Mouse (Mus musculus): ENCODE data around the gene Zmym1. TPM values are rescaled to one million over a fixed set of nuclear protein-coding genes. Genes with fewer than 3 reads are reported as not detected.
"Not testable (repeated sequence)": the region's sequence is repeated elsewhere in the genome, so short reads cannot be mapped to it uniquely, and the experiment has no call there.

The Zmym1 gene
- 22.5 and 23.9 TPM in 2 replicates for polyA plus RNA-seq (2015; fragmentation: Nextera tagmentation; extraction: Ambion mirVana)

DNA sequence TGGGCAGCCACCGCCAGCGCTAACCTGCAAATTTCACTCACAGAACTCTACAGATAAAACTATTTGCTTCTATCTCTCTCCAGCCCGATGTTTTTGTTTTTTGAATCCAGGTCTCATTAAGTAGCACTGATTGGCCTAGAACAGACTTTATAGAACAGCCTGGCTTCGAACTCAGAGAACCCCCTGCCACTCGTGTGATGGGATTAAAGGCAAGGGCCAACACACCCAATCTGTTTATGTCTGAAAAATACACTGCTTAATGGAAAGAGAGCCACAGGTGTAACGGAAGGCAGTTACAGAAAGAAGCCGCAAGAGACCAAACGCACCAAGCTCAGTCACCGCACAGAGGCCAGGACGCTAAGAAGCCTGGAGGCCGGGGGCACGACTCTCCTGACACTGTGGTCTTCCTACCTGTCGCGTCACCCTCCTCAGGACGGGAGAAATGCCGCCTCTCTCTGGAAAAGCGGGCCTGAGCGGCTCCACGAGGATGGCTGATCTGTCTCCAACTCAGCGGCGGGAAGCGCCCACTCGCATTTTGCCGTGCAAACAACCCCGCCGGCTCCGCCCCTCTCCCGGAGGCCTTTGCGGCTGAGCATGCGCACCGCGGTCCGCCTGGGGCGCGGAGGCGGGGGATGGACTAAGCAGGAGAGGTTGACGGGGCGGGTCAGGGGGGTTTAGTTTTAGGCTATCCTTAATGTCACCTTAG, at the start of gene Zmym1:
Gene Zmym1 (minus strand): TSS at position 568 of the 706 bp plus-strand sequence.
- peak within 1 kb of the TSS; percentile 63; the same call in 1 of the 2 replicates for H3K27ac ChIP-seq (ENCODE audit: low read length)
- peak; percentile 94 for ATAC-seq (ENCODE audit: low FRiP score, low TSS enrichment)
- WGBS = 1% methylated on average over 38 of the region's 38 CpGs

DNA sequence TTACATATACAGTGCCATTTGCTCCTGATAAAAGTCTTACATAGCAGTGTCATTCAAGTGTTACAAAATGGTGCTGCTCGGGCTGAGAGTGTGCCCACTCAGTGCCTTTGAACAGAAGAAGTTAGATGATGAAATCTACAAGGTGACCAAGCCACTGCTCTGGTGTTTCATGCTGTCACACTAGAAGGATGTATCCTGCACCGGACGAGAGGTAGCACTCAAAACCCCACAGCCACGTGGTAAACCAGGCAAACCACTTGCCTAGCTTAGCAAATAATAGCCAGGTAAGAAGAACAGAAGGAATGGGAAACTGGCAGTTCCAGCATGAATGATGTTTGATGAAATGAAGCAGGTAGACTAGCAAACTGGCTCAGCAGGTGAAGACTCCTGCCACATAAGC, 49.6 kb upstream of the Zmym1 start:
- H3K27me3 ChIP-seq (ENCODE audit: insufficient read depth, low read length) = no peaks in the 10 kb centered on the region
- 72% methylated on average over 4 of the region's 4 CpGs for WGBS
- H3K36me3 ChIP-seq (ENCODE audit: insufficient read depth, low read length) = peaks cover 10% of the 10 kb centered on the region; the same call in 1 of the 2 replicates
- no peak for ATAC-seq (ENCODE audit: low FRiP score, low TSS enrichment)
- no peak overlapping the region for H3K4me3 ChIP-seq (ENCODE audit: low read length)
- H3K9ac ChIP-seq (replicated peaks; ENCODE audit: low read length) = no peak overlapping the region
- no peak overlapping the region for H3K27ac ChIP-seq (ENCODE audit: low read length)
- H3K4me2 ChIP-seq (replicated peaks; ENCODE audit: low read depth, low read length) = no peak overlapping the region
- no peaks in the 10 kb centered on the region for H3K9me3 ChIP-seq (ENCODE audit: low read length)
- no peaks in the 10 kb centered on the region for H3K4me1 ChIP-seq (ENCODE audit: insufficient read depth, low read length)

More for the DNA sequence above, at the start of gene Zmym1:
- Histone ChIP-seq H3K9me3 (ENCODE audit: low read length) (peaks cover 5% of the 10 kb centered on the region; the same call in 1 of the 2 replicates), H3K4me1 (ENCODE audit: insufficient read depth, low read length) (peaks cover 4% of the 10 kb centered on the region; the same call in 1 of the 2 replicates), H3K9ac (replicated peaks; ENCODE audit: low read length) (peak within 1 kb of the TSS; percentile 87), H3K4me3 (ENCODE audit: low read length) (peak within 1 kb of the TSS; percentile 95), H3K27me3 (ENCODE audit: insufficient read depth, low read length) (no peaks in the 10 kb centered on the region), H3K4me2 (replicated peaks; ENCODE audit: low read depth, low read length) (peak within 1 kb of the TSS; percentile 75), H3K36me3 (ENCODE audit: insufficient read depth, low read length) (peaks cover 16% of the 10 kb centered on the region)

DNA sequence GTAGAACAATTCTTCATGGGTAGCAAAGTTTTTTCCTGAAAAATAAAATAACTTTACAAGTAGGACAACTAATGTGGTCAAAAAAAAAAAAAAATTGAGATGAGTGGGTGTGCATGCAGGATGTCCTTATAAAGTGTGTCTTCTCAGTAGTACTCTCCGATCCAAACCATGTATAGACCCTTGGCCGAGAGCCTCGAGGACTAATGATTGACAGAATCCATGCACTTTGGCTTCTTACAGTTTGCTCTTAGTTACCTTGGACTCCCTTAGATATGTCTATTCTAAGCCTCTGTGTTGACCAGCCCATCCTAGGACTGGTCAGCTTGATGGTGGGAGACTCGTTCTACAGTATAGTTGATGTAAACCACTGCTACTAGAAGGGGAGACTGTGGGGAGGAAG, 46.6 kb upstream of the Zmym1 start:
- no peaks in the 10 kb centered on the region for H3K4me1 ChIP-seq (ENCODE audit: insufficient read depth, low read length)
- ATAC-seq (ENCODE audit: low FRiP score, low TSS enrichment) = no peak
- no peak overlapping the region for H3K4me2 ChIP-seq (replicated peaks; ENCODE audit: low read depth, low read length)
- H3K27ac ChIP-seq (ENCODE audit: low read length) = no peak overlapping the region
- H3K27me3 ChIP-seq (ENCODE audit: insufficient read depth, low read length) = no peaks in the 10 kb centered on the region
- WGBS = 92% methylated on average over 4 of the region's 4 CpGs
- peaks cover 13% of the 10 kb centered on the region; the same call in 1 of the 2 replicates for H3K36me3 ChIP-seq (ENCODE audit: insufficient read depth, low read length)
- no peak overlapping the region for H3K4me3 ChIP-seq (ENCODE audit: low read length)
- no peaks in the 10 kb centered on the region for H3K9me3 ChIP-seq (ENCODE audit: low read length)
- H3K9ac ChIP-seq (replicated peaks; ENCODE audit: low read length) = no peak overlapping the region

- WGBS = 80% methylated on average over 1 of the region's 2 CpGs
- H3K4me2 ChIP-seq (replicated peaks; ENCODE audit: low read depth, low read length); H3K36me3 ChIP-seq (ENCODE audit: insufficient read depth, low read length); H3K27ac ChIP-seq (ENCODE audit: low read length); H3K4me3 ChIP-seq (ENCODE audit: low read length); H3K9me3 ChIP-seq (ENCODE audit: low read length); ATAC-seq (ENCODE audit: low FRiP score, low TSS enrichment); H3K4me1 ChIP-seq (ENCODE audit: insufficient read depth, low read length); H3K9ac ChIP-seq (replicated peaks; ENCODE audit: low read length); H3K27me3 ChIP-seq (ENCODE audit: insufficient read depth, low read length): not testable (repeated sequence)
Measured at GRCm38 (mm10) chr4:127099552-127099951, 38.6 kb upstream of the Zmym1 start.

DNA sequence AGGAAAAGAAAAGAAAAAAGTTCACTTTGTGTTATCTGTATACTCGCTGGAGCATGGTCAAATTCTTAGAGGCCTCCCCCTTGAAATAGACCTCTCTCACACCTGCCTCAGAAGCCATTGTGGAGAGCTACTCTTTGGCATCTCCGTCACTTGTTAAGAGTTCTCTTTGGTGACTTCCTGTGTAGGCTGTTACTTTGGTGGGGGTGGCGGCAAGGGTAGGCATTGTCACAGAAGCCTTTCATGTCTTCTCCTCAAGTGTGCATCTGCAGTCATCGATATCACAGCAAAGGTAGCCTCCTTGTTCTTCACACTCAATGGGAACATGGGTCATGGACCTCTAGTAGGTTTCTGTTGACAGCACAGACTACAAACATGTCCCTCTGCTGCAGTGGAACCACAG, 34.1 kb upstream of the Zmym1 start:
- Histone ChIP-seq H3K9ac (replicated peaks; ENCODE audit: low read length) (no peak overlapping the region), H3K9me3 (ENCODE audit: low read length) (no peaks in the 10 kb centered on the region), H3K4me3 (ENCODE audit: low read length) (no peak overlapping the region), H3K4me1 (ENCODE audit: insufficient read depth, low read length) (no peaks in the 10 kb centered on the region), H3K27ac (ENCODE audit: low read length) (no peak overlapping the region), H3K36me3 (ENCODE audit: insufficient read depth, low read length) (peaks cover 8% of the 10 kb centered on the region; the same call in 1 of the 2 replicates), H3K27me3 (ENCODE audit: insufficient read depth, low read length) (no peaks in the 10 kb centered on the region), H3K4me2 (replicated peaks; ENCODE audit: low read depth, low read length) (no peak overlapping the region)
- ATAC-seq (ENCODE audit: low FRiP score, low TSS enrichment) = no peak
- WGBS = 89% methylated on average over 4 of the region's 4 CpGs

GRCm38 (mm10) chr4:127091188-127091587, 30.2 kb upstream of the Zmym1 start:
- WGBS = 87% methylated on average over 1 of the region's 1 CpGs
- H3K4me3 ChIP-seq (ENCODE audit: low read length) = no peak overlapping the region
- no peak for ATAC-seq (ENCODE audit: low FRiP score, low TSS enrichment)

DNA sequence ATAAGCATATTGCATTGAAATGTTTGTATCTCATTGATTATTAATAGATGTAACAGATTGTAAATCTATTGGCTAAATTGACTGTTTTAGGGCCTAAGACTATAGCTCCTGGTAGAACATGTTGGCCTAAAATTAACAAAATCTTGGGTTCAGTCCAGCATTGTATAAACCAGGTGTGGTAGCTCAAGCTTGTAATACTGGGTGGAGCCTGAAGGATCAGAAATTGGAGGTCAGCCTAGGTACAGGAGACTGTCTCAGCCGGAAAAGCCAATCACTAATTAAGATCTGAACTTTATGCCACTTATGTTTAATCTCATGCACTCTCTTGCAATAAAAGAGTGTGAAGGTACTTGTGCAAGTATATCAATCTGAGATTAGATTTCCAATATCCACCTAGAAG, 24.8 kb upstream of the Zmym1 start:
- ATAC-seq (ENCODE audit: low FRiP score, low TSS enrichment) = no peak
- Histone ChIP-seq H3K36me3 (ENCODE audit: insufficient read depth, low read length) (peaks cover 8% of the 10 kb centered on the region; the same call in 1 of the 2 replicates), H3K4me3 (ENCODE audit: low read length) (no peak overlapping the region), H3K9ac (replicated peaks; ENCODE audit: low read length) (no peak overlapping the region), H3K27ac (ENCODE audit: low read length) (no peak overlapping the region), H3K4me2 (replicated peaks; ENCODE audit: low read depth, low read length) (no peak overlapping the region), H3K27me3 (ENCODE audit: insufficient read depth, low read length) (no peaks in the 10 kb centered on the region), H3K4me1 (ENCODE audit: insufficient read depth, low read length) (no peaks in the 10 kb centered on the region), H3K9me3 (ENCODE audit: low read length) (no peaks in the 10 kb centered on the region)
- 74% methylated on average over 1 of the region's 1 CpGs for WGBS

More at GRCm38 (mm10) chr4:127091188-127091587, 30.2 kb upstream of the Zmym1 start:
- Histone ChIP-seq H3K36me3 (ENCODE audit: insufficient read depth, low read length) (peaks cover 16% of the 10 kb centered on the region), H3K4me1 (ENCODE audit: insufficient read depth, low read length) (no peaks in the 10 kb centered on the region), H3K9me3 (ENCODE audit: low read length) (no peaks in the 10 kb centered on the region), H3K27ac (ENCODE audit: low read length) (no peak overlapping the region), H3K4me2 (replicated peaks; ENCODE audit: low read depth, low read length) (no peak overlapping the region), H3K27me3 (ENCODE audit: insufficient read depth, low read length) (no peaks in the 10 kb centered on the region), H3K9ac (replicated peaks; ENCODE audit: low read length) (no peak overlapping the region)

DNA sequence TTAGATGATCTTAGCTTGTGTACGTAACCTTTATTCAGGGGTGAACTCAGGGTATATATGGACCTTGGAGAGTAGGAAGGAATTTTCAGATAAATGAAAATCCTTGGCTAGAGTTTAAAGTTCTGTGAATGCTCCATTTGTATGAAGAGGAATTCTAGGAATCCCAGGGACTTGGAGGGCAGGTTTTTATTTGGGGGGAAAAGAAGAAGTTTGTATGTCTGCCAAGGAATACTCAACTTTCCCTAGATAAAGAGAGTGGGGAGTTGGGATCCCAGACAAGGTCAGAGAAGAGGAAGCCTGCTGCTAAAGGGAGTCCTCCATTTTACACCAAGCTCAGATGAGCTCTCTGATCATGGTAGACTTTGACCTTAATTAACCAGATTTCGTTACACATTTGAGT, 22.2 kb upstream of the Zmym1 start:
- 80% methylated on average over 2 of the region's 2 CpGs for WGBS
- no peak for ATAC-seq (ENCODE audit: low FRiP score, low TSS enrichment)
- Histone ChIP-seq H3K4me1 (ENCODE audit: insufficient read depth, low read length) (peaks cover under 1% of the 10 kb centered on the region; the same call in 1 of the 2 replicates), H3K4me3 (ENCODE audit: low read length) (no peak overlapping the region), H3K27ac (ENCODE audit: low read length) (no peak overlapping the region), H3K27me3 (ENCODE audit: insufficient read depth, low read length) (no peaks in the 10 kb centered on the region), H3K4me2 (replicated peaks; ENCODE audit: low read depth, low read length) (no peak overlapping the region), H3K9me3 (ENCODE audit: low read length) (no peaks in the 10 kb centered on the region), H3K36me3 (ENCODE audit: insufficient read depth, low read length) (no peaks in the 10 kb centered on the region), H3K9ac (replicated peaks; ENCODE audit: low read length) (no peak overlapping the region)

DNA sequence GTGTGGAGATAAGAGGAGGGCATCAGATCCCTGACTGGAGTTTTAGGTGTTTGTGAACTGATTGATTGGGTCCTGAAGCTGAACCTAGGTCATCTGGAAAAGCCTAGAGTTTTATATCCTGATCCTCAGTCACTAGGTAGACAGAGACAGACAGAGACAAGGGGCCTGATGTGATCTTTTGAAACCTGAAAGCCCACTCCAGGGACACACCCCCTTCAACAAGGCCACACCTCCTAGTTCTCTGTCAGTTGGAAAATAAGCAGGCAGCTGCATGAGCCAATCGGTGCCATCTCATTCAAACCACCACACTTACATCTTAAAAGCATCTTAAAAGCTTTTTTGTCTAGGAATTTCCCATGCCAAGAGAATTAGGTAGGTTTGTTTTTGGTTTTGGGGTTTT, 19.9 kb upstream of the Zmym1 start:
- Histone ChIP-seq H3K9me3 (ENCODE audit: low read length) (no peaks in the 10 kb centered on the region), H3K36me3 (ENCODE audit: insufficient read depth, low read length) (no peaks in the 10 kb centered on the region), H3K4me2 (replicated peaks; ENCODE audit: low read depth, low read length) (no peak overlapping the region), H3K27ac (ENCODE audit: low read length) (no peak overlapping the region), H3K9ac (replicated peaks; ENCODE audit: low read length) (no peak overlapping the region), H3K27me3 (ENCODE audit: insufficient read depth, low read length) (no peaks in the 10 kb centered on the region), H3K4me1 (ENCODE audit: insufficient read depth, low read length) (peaks cover 6% of the 10 kb centered on the region; the same call in 1 of the 2 replicates), H3K4me3 (ENCODE audit: low read length) (no peak overlapping the region)
- whole genome bisulfite sequencing = 40% methylated on average over 1 of the region's 1 CpGs
- no peak for ATAC-seq (ENCODE audit: low FRiP score, low TSS enrichment)

GRCm38 (mm10) chr4:127076875-127077548, 16.1 kb upstream of the Zmym1 start, which contains the start of gene Zmym6:
Gene Zmym6, plus strand, starts transcription at chr4:127077383.
- Histone ChIP-seq H3K9me3 (ENCODE audit: low read length) (no peaks in the 10 kb centered on the region; the same call in 1 of the 2 replicates), H3K4me1 (ENCODE audit: insufficient read depth, low read length) (peaks cover 6% of the 10 kb centered on the region; the same call in 1 of the 2 replicates), H3K4me2 (replicated peaks; ENCODE audit: low read depth, low read length) (peak within 1 kb of the TSS; percentile 62), H3K4me3 (ENCODE audit: low read length) (peak within 1 kb of the TSS; percentile 62), H3K9ac (replicated peaks; ENCODE audit: low read length) (peak within 1 kb of the TSS; percentile 77), H3K27me3 (ENCODE audit: insufficient read depth, low read length) (no peaks in the 10 kb centered on the region), H3K36me3 (ENCODE audit: insufficient read depth, low read length) (no peaks in the 10 kb centered on the region), H3K27ac (ENCODE audit: low read length) (peak within 1 kb of the TSS; percentile 89)
- under 1% methylated on average over 46 of the region's 46 CpGs for WGBS
- peak; percentile 96 for ATAC-seq (ENCODE audit: low FRiP score, low TSS enrichment)
